Mouse (Mus musculus) megakaryocyte, embryonic 14.5 days (primary cell): ENCODE data around the gene Kcna10.

Experiments
- FLI1 ChIP-seq: IDR thresholded peaks from 2 replicates; pipeline ENCODE4 v1.6.1; 2012; ENCODE audit warnings: low read length, inconsistent platforms, mixed read lengths
- GATA1 ChIP-seq: IDR thresholded peaks from 3 replicates; pipeline ENCODE4 v1.6.1; 2012; ENCODE audit warnings: mixed read lengths, low read length, inconsistent platforms, borderline replicate concordance

DNA sequence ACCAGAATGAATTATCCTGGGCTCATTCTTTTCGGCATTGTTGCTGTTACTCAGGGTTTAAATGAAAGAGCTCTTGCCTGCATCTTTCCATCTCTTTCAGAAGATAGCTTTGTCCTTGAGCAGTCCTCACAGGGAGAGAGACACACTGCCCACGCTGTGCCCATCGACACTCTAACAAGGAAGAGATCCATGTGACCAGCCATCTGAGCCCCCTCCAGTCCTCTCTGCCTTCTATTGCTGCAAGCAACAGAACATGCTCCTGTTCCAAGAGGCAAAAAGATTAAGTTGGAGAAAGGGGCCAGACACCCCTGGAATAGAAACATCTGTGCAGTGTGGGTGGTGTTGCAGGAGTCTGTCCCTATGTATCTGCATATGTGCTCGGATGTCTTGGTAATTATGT, 4.2 kb downstream of the Kcna10 start:
- TF ChIP-seq GATA1 (no peak), FLI1 (no peak)
